Mouse (Mus musculus) C2C12 (cell line): Measurements from ENCODE around the gene Psd. TPM values are rescaled to one million over a fixed set of nuclear protein-coding genes. Genes with fewer than 3 reads are reported as not detected.

ENCODE experiments used
- H3K27me3 ChIP-seq: one replicate; pipeline ENCODE4 v1.6.1; 2011; ENCODE audit not compliant: control insufficient read depth, insufficient read depth, insufficient read length
- H3K36me3 ChIP-seq: one replicate; pipeline ENCODE4 v1.6.1; 2011; ENCODE audit not compliant: control insufficient read depth, insufficient read depth
- H3K4me3 ChIP-seq: one replicate; pipeline ENCODE4 v1.5.1; 2011; ENCODE audit warnings: mild to moderate bottlenecking, control low read depth; ENCODE audit not compliant: poor library complexity, insufficient read depth, severe bottlenecking
- H3K79me2 ChIP-seq: one replicate; pipeline ENCODE4 v1.6.1; 2011; ENCODE audit not compliant: control insufficient read depth, insufficient read depth
- H3K79me3 ChIP-seq: one replicate; pipeline ENCODE4 v1.6.1; 2011; ENCODE audit warnings: low read depth, control low read depth
- H3ac ChIP-seq: one replicate; pipeline ENCODE3; 2011; ENCODE audit warnings: low read depth; ENCODE audit not compliant: control insufficient read depth, insufficient read length
- CEBPB ChIP-seq: IDR thresholded peaks from one replicate; pipeline ENCODE4 v1.6.1; 2011; ENCODE audit warnings: low read depth, mild to moderate bottlenecking, control low read depth, moderate library complexity
- CTCF ChIP-seq: IDR thresholded peaks from one replicate; pipeline ENCODE4 v1.5.1; 2011; ENCODE audit not compliant: control insufficient read depth, insufficient read depth, insufficient read length
- FOSL1 ChIP-seq: IDR thresholded peaks from one replicate; pipeline ENCODE4 v1.8.0; 2011; ENCODE audit warnings: mild to moderate bottlenecking, low read length; ENCODE audit not compliant: poor library complexity, insufficient read depth, severe bottlenecking
- MAX ChIP-seq: IDR thresholded peaks from one replicate; pipeline ENCODE4 v1.6.1; 2011; ENCODE audit warnings: mild to moderate bottlenecking, control low read depth
- MYOD1 ChIP-seq: IDR thresholded peaks from one replicate; pipeline ENCODE4 v1.6.1; 2011; ENCODE audit warnings: low read depth; ENCODE audit not compliant: control insufficient read depth, insufficient read length
- MYOG ChIP-seq: IDR thresholded peaks from one replicate; pipeline ENCODE4 v1.6.1; 2011; ENCODE audit not compliant: control insufficient read depth, insufficient read length; ENCODE audit errors: extremely low read depth
- USF1 ChIP-seq: IDR thresholded peaks from one replicate; pipeline ENCODE4 v1.6.1; 2011; ENCODE audit warnings: low read depth, mild to moderate bottlenecking, control low read depth, moderate library complexity
- polyA plus RNA-seq: library from polyadenylated mRNA; unstranded; fragments of >200 nt; fragmentation: generic; extraction: Trizol; gene quantifications from one replicate; pipeline ENCODE4 v1.2.1, GENCODE M21; 2012; ENCODE audit warnings: missing spikeins

The Psd gene
- polyA plus RNA-seq, 1 experiment: 11.8 TPM

GRCm38 (mm10) chr19:46309651-46310305 lies 17.2 kb downstream of the Psd start:
- TF ChIP-seq MYOG: no peak
- no peak for TF ChIP-seq MAX
- TF ChIP-seq MYOD1: no peak
- TF ChIP-seq CTCF: no peak
- TF ChIP-seq CEBPB: no peak
- TF ChIP-seq USF1: no peak
- no peak for TF ChIP-seq FOSL1
- Histone ChIP-seq H3K36me3 (peaks cover 41% of the 10 kb centered on the region), H3K4me3 (no peak overlapping the region), H3ac (no peak overlapping the region), H3K79me2 (peaks cover 17% of the 10 kb centered on the region), H3K79me3 (no peaks in the 10 kb centered on the region), H3K27me3 (no peaks in the 10 kb centered on the region)

GRCm38 (mm10) chr19:46308706-46309435 lies 18.1 kb downstream of the Psd start:
- no peaks in the 10 kb centered on the region for H3K27me3 ChIP-seq
- TF ChIP-seq CTCF (peak; percentile 96), USF1 (no peak)
- H3K36me3 ChIP-seq: peaks cover 41% of the 10 kb centered on the region
- no peak overlapping the region for H3K4me3 ChIP-seq
- no peaks in the 10 kb centered on the region for H3K79me3 ChIP-seq
- peaks cover 17% of the 10 kb centered on the region for H3K79me2 ChIP-seq
- H3ac ChIP-seq: no peak overlapping the region

- Histone ChIP-seq H3K36me3 (peaks cover 41% of the 10 kb centered on the region), H3K79me2 (peaks cover 17% of the 10 kb centered on the region), H3K4me3 (no peak overlapping the region), H3K79me3 (no peaks in the 10 kb centered on the region), H3K27me3 (no peaks in the 10 kb centered on the region), H3ac (no peak overlapping the region)
- TF ChIP-seq MYOG (no peak), USF1 (no peak), CTCF (no peak), MYOD1 (no peak), FOSL1 (no peak), MAX (no peak), CEBPB (no peak)
Observed at GRCm38 (mm10) chr19:46308303-46308702, 18.7 kb downstream of the Psd start.

- Histone ChIP-seq H3K79me2 (peaks cover 17% of the 10 kb centered on the region), H3K27me3 (no peaks in the 10 kb centered on the region), H3K4me3 (no peak overlapping the region), H3ac (no peak overlapping the region), H3K36me3 (peaks cover 41% of the 10 kb centered on the region), H3K79me3 (no peaks in the 10 kb centered on the region)
- TF ChIP-seq FOSL1: no peak
- no peak for TF ChIP-seq USF1
- no peak for TF ChIP-seq CEBPB
- TF ChIP-seq CTCF: no peak
Observed at GRCm38 (mm10) chr19:46307781-46308180, 19.2 kb downstream of the Psd start.

GRCm38 (mm10) chr19:46306751-46307289 lies 20.1 kb downstream of the Psd start:
- no peak for TF ChIP-seq MYOD1
- Histone ChIP-seq H3K27me3 (no peaks in the 10 kb centered on the region), H3K79me3 (no peaks in the 10 kb centered on the region), H3K79me2 (peaks cover 17% of the 10 kb centered on the region), H3K4me3 (no peak overlapping the region), H3K36me3 (peaks cover 41% of the 10 kb centered on the region), H3ac (no peak overlapping the region)

- no peaks in the 10 kb centered on the region for H3K27me3 ChIP-seq
- no peak for TF ChIP-seq USF1
- no peak for TF ChIP-seq FOSL1
- TF ChIP-seq MAX: no peak
- TF ChIP-seq MYOD1: no peak
- no peak for TF ChIP-seq MYOG
- no peak for TF ChIP-seq CEBPB
- TF ChIP-seq CTCF: no peak
- peaks cover 17% of the 10 kb centered on the region for H3K79me2 ChIP-seq
- H3K4me3 ChIP-seq: peak overlapping the region; percentile 84
- H3K79me3 ChIP-seq: no peaks in the 10 kb centered on the region
- H3ac ChIP-seq: peak overlapping the region; percentile 28
- peaks cover 36% of the 10 kb centered on the region for H3K36me3 ChIP-seq
Observed at GRCm38 (mm10) chr19:46306268-46306610, 20.7 kb downstream of the Psd start.
